Mouse (Mus musculus) lung, postnatal 0 days (tissue): ENCODE data around the gene Hand1. TPM values are rescaled to one million over a fixed set of nuclear protein-coding genes. Genes with fewer than 3 reads are reported as not detected.

Experiments
- ATAC-seq: fragments of 200-750 bp; cut with Nextera tagmentation; 2 replicates; pipeline ENCODE4 v1.8.0; 2017; ENCODE audit warnings: moderate library complexity
- DNase-seq: peaks from one replicate; pipeline ENCODE4 v3.0.0-alpha.2; 2016; ENCODE audit warnings: low spot score
- H3K27ac ChIP-seq: fragments of 300-500 bp; sonication (generic); 2 replicates; pipeline ENCODE4 v1.5.1; 2014; ENCODE audit warnings: antibody characterized with exemption, mild to moderate bottlenecking, low read length, mixed read lengths
- H3K27me3 ChIP-seq: fragments of 300-500 bp; sonication (generic); replicated peaks from 2 replicates; pipeline ENCODE4 v1.6.1; 2014; ENCODE audit warnings: low read length, mixed read lengths; ENCODE audit not compliant: insufficient read depth
- H3K36me3 ChIP-seq: fragments of 300-500 bp; sonication (generic); 2 replicates; pipeline ENCODE4 v1.6.1; 2014; ENCODE audit warnings: low read length, mixed read lengths; ENCODE audit not compliant: insufficient read depth
- H3K4me1 ChIP-seq: fragments of 300-500 bp; sonication (generic); 2 replicates; pipeline ENCODE4 v1.6.1; 2014; ENCODE audit warnings: antibody characterized with exemption, low read depth, low read length, mixed read lengths; ENCODE audit not compliant: insufficient read depth
- H3K4me2 ChIP-seq: fragments of 300-500 bp; sonication (generic); replicated peaks from 2 replicates; pipeline ENCODE4 v1.6.1; 2014; ENCODE audit warnings: low read depth, mild to moderate bottlenecking, low read length, moderate library complexity, mixed read lengths
- H3K4me3 ChIP-seq: fragments of 300-500 bp; sonication (generic); 2 replicates; pipeline ENCODE4 v1.5.1; 2014; ENCODE audit warnings: low read depth, low read length
- H3K9ac ChIP-seq: fragments of 300-500 bp; sonication (generic); replicated peaks from 2 replicates; pipeline ENCODE4 v1.6.1; 2014; ENCODE audit warnings: low read depth, mild to moderate bottlenecking
- H3K9me3 ChIP-seq: fragments of 300-500 bp; sonication (generic); 2 replicates; pipeline ENCODE4 v1.6.1; 2016; ENCODE audit warnings: low read length, mixed read lengths
- CTCF ChIP-seq: IDR thresholded peaks from 2 replicates; pipeline ENCODE4 v1.5.1; 2016; ENCODE audit warnings: antibody characterized with exemption, mild to moderate bottlenecking
- EP300 ChIP-seq: IDR thresholded peaks from 2 replicates; pipeline ENCODE4 v1.6.1; 2016; ENCODE audit warnings: antibody characterized with exemption, mild to moderate bottlenecking, control low read depth
- WGBS: fragments of 180-500 bp; shearing (Covaris S2); extraction: QIAGEN DNeasy Blood & Tissue Kit; methylation state at CpG from one replicate; pipeline ENCODE4 v1.1.7; 2014; 5-methylcytosine and 5-hydroxymethylcytosine counted together
- polyA plus RNA-seq: library from polyadenylated mRNA; unstranded; fragments of >200 nt; fragmentation: Nextera tagmentation; extraction: Ambion mirVana; gene quantifications from 2 replicates; pipeline ENCODE4 v1.2.1, GENCODE M21; 2015

Hand1 gene
- polyA plus RNA-seq, 1 experiment from 2014 or later = not detected

- Histone ChIP-seq H3K4me2 (no peak overlapping the region), H3K9ac (no peak overlapping the region), H3K36me3 (peaks cover 9% of the 10 kb centered on the region; the same call in 1 of the 2 replicates), H3K27ac (no peak overlapping the region), H3K4me3 (no peak overlapping the region), H3K4me1 (no peaks in the 10 kb centered on the region), H3K27me3 (no peaks in the 10 kb centered on the region), H3K9me3 (no peaks in the 10 kb centered on the region)
- DNase-seq = no peak
- TF ChIP-seq EP300 (no peak), CTCF (no peak)
- no peak for ATAC-seq
- WGBS = 78% methylated on average over 17 of the region's 17 CpGs
Observed at GRCm38 (mm10) chr11:57809017-57809731, 23.4 kb downstream of the Hand1 start.

- ATAC-seq (no peak), DNase-seq (no peak)
- WGBS = 75% methylated on average over 3 of the region's 3 CpGs
- no peak overlapping the region for H3K9ac ChIP-seq
- H3K4me2 ChIP-seq = no peak overlapping the region
- no peak overlapping the region for H3K4me3 ChIP-seq
- peaks cover 6% of the 10 kb centered on the region; the same call in 1 of the 2 replicates for H3K36me3 ChIP-seq
- peaks cover 12% of the 10 kb centered on the region for H3K4me1 ChIP-seq
- TF ChIP-seq EP300 = no peak
- TF ChIP-seq CTCF = no peak
- H3K27me3 ChIP-seq = no peaks in the 10 kb centered on the region
- no peak overlapping the region for H3K27ac ChIP-seq
- no peaks in the 10 kb centered on the region for H3K9me3 ChIP-seq
Observed at GRCm38 (mm10) chr11:57805047-57805446, 27.6 kb downstream of the Hand1 start.

GRCm38 (mm10) chr11:57802511-57802870 is 30.1 kb downstream of the Hand1 start:
- 1% methylated on average over 18 of the region's 18 CpGs for WGBS
- Histone ChIP-seq H3K9ac (peak overlapping the region; percentile 53), H3K27ac (peak overlapping the region; percentile 75; the same call in 1 of the 2 replicates), H3K9me3 (no peaks in the 10 kb centered on the region), H3K4me1 (peaks cover 12% of the 10 kb centered on the region), H3K4me3 (peak overlapping the region; percentile 72), H3K4me2 (peak overlapping the region; percentile 83), H3K27me3 (no peaks in the 10 kb centered on the region), H3K36me3 (peaks cover 6% of the 10 kb centered on the region; the same call in 1 of the 2 replicates)
- ATAC-seq (no peak), DNase-seq (no peak)
- TF ChIP-seq CTCF = no peak
- no peak for TF ChIP-seq EP300

- peaks cover 6% of the 10 kb centered on the region; the same call in 1 of the 2 replicates for H3K36me3 ChIP-seq
- H3K4me2 ChIP-seq = peak overlapping the region; percentile 83
- peak overlapping the region; percentile 75 for H3K27ac ChIP-seq
- peak overlapping the region; percentile 53 for H3K9ac ChIP-seq
- WGBS = 1% methylated on average over 48 of the region's 85 CpGs
- H3K9me3 ChIP-seq = no peaks in the 10 kb centered on the region
- H3K4me3 ChIP-seq = peak overlapping the region; percentile 72
- no peaks in the 10 kb centered on the region for H3K27me3 ChIP-seq
- DNase-seq = peak; percentile 56
- TF ChIP-seq CTCF = no peak
- TF ChIP-seq EP300 = no peak
- ATAC-seq = peak; percentile 50
- peaks cover 12% of the 10 kb centered on the region for H3K4me1 ChIP-seq
Observed at GRCm38 (mm10) chr11:57801766-57802510, 30.7 kb downstream of the Hand1 start.

- ATAC-seq = peak; percentile 99
- peak within 1 kb of the TSS; percentile 83 for H3K4me2 ChIP-seq
- 0 out of 2 replicates have a peak, but pooled peaks cover 3% of the 10 kb centered on the region for H3K36me3 ChIP-seq
- peak; percentile 98 for DNase-seq
- H3K9me3 ChIP-seq = no peaks in the 10 kb centered on the region
- WGBS = under 1% methylated on average over 63 of the region's 66 CpGs
- peaks cover 12% of the 10 kb centered on the region for H3K4me1 ChIP-seq
- H3K9ac ChIP-seq = peak within 1 kb of the TSS; percentile 53
- H3K27ac ChIP-seq = peak within 1 kb of the TSS; percentile 75
- peak within 1 kb of the TSS; percentile 72 for H3K4me3 ChIP-seq
- TF ChIP-seq CTCF = no peak
- no peak for TF ChIP-seq EP300
- H3K27me3 ChIP-seq = no peaks in the 10 kb centered on the region
Observed at GRCm38 (mm10) chr11:57800971-57801765, 31.4 kb downstream of the Hand1 start, which contains the start of gene Sap30l. TSS of gene Sap30l (plus strand) at chr11:57801637.
